Mouse (Mus musculus) intestine, embryonic 16.5 days (tissue): ENCODE results near the gene Nme4. TPM values are rescaled to one million over a fixed set of nuclear protein-coding genes. Genes with fewer than 3 reads are reported as not detected.

ENCODE experiments used
- ATAC-seq: fragments of 200-750 bp; cut with Nextera tagmentation; 2 replicates; pipeline ENCODE4 v1.8.0; 2017; ENCODE audit warnings: moderate TSS enrichment, moderate library complexity
- H3K27ac ChIP-seq: fragments of 300-500 bp; sonication (generic); 2 replicates; pipeline ENCODE4 v1.5.1; 2014; ENCODE audit warnings: mild to moderate bottlenecking, low read length
- H3K27me3 ChIP-seq: fragments of 300-500 bp; sonication (generic); replicated peaks from 2 replicates; pipeline ENCODE4 v1.6.1; 2014; ENCODE audit warnings: low read length, control low read depth, mixed read lengths; ENCODE audit not compliant: control insufficient read depth, insufficient read depth
- H3K36me3 ChIP-seq: fragments of 300-500 bp; sonication (generic); 2 replicates; pipeline ENCODE4 v1.6.1; 2014; ENCODE audit warnings: low read length, control low read depth; ENCODE audit not compliant: control insufficient read depth, insufficient read depth
- H3K4me1 ChIP-seq: fragments of 300-500 bp; sonication (generic); 2 replicates; pipeline ENCODE4 v1.6.1; 2014; ENCODE audit warnings: low read length, control low read depth, mixed read lengths; ENCODE audit not compliant: control insufficient read depth, insufficient read depth
- H3K4me2 ChIP-seq: fragments of 300-500 bp; sonication (generic); 2 replicates; pipeline ENCODE4 v1.6.1; 2014; ENCODE audit warnings: low read depth, low read length, control low read depth
- H3K4me3 ChIP-seq: fragments of 300-500 bp; sonication (generic); 2 replicates; pipeline ENCODE4 v1.5.1; 2014; ENCODE audit warnings: mild to moderate bottlenecking, low read length
- H3K9ac ChIP-seq: fragments of 300-500 bp; sonication (generic); 2 replicates; pipeline ENCODE4 v1.6.1; 2014; ENCODE audit warnings: low read depth, low read length
- H3K9me3 ChIP-seq: fragments of 300-500 bp; sonication (generic); 2 replicates; pipeline ENCODE4 v1.6.1; 2016; ENCODE audit warnings: low read length, control low read depth; ENCODE audit not compliant: control insufficient read depth
- WGBS: fragments of 180-500 bp; shearing (Covaris S2); extraction: QIAGEN DNeasy Blood & Tissue Kit; methylation state at CpG from one replicate; pipeline ENCODE4 v1.1.7; 2014; 5-methylcytosine and 5-hydroxymethylcytosine counted together
- polyA plus RNA-seq: library from polyadenylated mRNA; unstranded; fragments of >200 nt; fragmentation: Nextera tagmentation; extraction: Ambion mirVana; gene quantifications from 2 replicates; pipeline ENCODE4 v1.2.1, GENCODE M21; 2015

Nme4 gene
- polyA plus RNA-seq, 1 experiment from 2014 or later: 97.1 TPM

DNA sequence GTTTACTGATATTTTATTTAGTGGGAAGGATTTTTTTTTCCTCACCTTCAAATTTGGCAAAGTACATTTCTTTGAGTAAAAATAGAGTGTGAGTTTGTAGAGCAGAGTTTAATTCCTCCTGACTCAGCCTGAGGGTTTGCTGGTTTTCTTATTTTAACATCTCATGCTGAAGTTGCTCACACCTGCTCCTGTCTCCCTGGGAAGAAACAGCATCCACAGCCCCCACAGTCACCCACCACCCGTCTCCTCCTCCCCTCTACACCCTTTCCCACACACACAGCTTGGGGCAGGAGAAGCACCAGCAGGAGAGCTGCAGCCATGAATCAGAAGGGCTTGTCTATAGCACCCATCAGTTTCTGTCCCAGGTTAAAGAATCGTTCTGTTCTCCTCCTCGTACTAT is 20.2 kb downstream of the Nme4 start:
- Histone ChIP-seq H3K27me3 (no peaks in the 10 kb centered on the region), H3K36me3 (no peaks in the 10 kb centered on the region), H3K9me3 (no peaks in the 10 kb centered on the region), H3K4me1 (no peaks in the 10 kb centered on the region), H3K4me2 (no peak overlapping the region), H3K9ac (no peak overlapping the region), H3K4me3 (no peak overlapping the region), H3K27ac (no peak overlapping the region)
- ATAC-seq: no peak
- 69% methylated on average over 3 of the region's 3 CpGs for WGBS

DNA sequence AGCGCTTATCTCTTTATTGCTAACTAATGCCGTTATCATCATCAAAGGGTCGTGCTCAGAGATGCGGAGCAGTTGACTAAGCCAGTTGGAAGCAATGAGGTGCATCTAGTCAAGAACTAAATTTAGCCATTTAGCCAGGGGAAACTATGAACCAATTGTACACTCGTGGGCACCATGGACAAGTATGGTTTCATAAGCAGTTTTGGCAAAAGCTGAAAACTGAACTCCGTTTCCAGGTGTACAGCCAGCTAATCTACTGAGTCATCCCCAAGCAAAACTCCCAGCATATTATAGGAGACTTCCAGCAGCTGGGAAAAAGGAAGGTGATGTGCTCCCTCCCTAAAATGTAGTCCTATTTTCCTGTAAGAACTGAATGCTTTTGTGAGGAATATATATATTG is 25.3 kb downstream of the Nme4 start:
- Histone ChIP-seq H3K4me2 (peak overlapping the region; percentile 89), H3K9me3 (no peaks in the 10 kb centered on the region), H3K27me3 (no peaks in the 10 kb centered on the region), H3K9ac (no peak overlapping the region), H3K27ac (no peak overlapping the region), H3K4me3 (peak overlapping the region; percentile 84; the same call in 1 of the 2 replicates), H3K36me3 (no peaks in the 10 kb centered on the region), H3K4me1 (peaks cover 26% of the 10 kb centered on the region)
- no peak for ATAC-seq
- 32% methylated on average over 6 of the region's 6 CpGs for WGBS

GRCm38 (mm10) chr17:26068831-26069739 is 26.3 kb downstream of the Nme4 start, which contains the start of gene Rab11fip3:
Rab11fip3 (minus strand) TSS chr17:26069555.
- peak within 1 kb of the TSS; percentile 83 for H3K9ac ChIP-seq
- ATAC-seq: peak; percentile 96
- no peaks in the 10 kb centered on the region for H3K9me3 ChIP-seq
- H3K36me3 ChIP-seq: no peaks in the 10 kb centered on the region
- peak within 1 kb of the TSS; percentile 89 for H3K4me2 ChIP-seq
- no peaks in the 10 kb centered on the region for H3K27me3 ChIP-seq
- 0 out of 2 replicates have a peak within 1 kb of the TSS, but pooled peaks have one; percentile 38 for H3K27ac ChIP-seq
- peaks cover 26% of the 10 kb centered on the region for H3K4me1 ChIP-seq
- under 1% methylated on average over 93 of the region's 94 CpGs for WGBS
- peak within 1 kb of the TSS; percentile 84 for H3K4me3 ChIP-seq

DNA sequence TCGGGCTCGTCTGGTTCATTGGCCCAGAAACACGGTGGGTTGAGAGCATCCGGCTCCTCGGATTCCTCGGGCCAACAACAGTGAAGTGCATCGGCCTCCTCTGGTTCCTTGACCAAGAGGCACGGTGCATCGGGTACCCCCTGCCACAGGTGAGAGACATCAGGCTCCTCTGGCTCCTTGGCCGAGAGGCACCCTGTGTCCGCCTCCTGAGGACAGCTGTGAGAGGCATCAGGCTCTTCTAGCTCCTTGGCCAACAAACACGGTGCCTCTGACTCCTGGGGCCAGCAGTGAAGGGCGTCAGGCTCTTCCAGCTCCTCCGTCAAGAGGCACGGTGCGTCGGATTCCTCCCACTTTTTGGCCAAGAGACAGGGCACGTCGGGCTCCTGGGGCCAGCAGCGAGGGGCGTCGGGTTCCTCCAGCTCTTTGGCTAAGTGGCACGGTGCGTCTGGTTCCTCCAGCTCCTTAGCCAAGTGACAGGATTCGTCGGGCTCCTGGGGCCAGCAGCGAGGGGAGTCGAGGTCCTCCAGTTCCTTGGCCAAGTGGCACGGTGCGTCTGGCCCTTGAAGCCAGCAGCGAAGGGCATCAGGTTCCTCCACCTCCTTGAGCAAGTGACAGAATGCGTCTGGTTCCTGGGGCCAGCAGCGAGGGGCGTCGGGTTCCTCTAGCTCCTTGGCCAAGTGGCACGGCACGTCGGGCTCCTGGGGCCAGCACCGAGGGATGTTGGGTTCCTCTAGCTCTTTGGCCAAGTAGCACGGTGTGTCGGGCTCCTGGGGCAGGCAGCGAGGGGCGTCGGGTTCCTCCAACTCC is 27.2 kb downstream of the Nme4 start:
- H3K4me1 ChIP-seq: peaks cover 26% of the 10 kb centered on the region
- 0 out of 2 replicates have a peak, but pooled peaks have one; percentile 12 for ATAC-seq

GRCm38 (mm10) chr17:26066488-26067020 is 28.8 kb downstream of the Nme4 start:
- Histone ChIP-seq H3K27ac (no peak overlapping the region), H3K9ac (no peak overlapping the region), H3K9me3 (no peaks in the 10 kb centered on the region), H3K4me3 (0 out of 2 replicates have a peak overlapping the region, but pooled peaks have one; percentile 84), H3K4me2 (peak overlapping the region; percentile 89), H3K4me1 (peaks cover 26% of the 10 kb centered on the region), H3K36me3 (no peaks in the 10 kb centered on the region), H3K27me3 (no peaks in the 10 kb centered on the region)
- no peak for ATAC-seq
- WGBS: 92% methylated on average over 7 of the region's 7 CpGs

More for the DNA sequence above, 27.2 kb downstream of the Nme4 start:
- Histone ChIP-seq H3K9ac (peak overlapping the region; percentile 83), H3K4me3 (peak overlapping the region; percentile 84), H3K9me3 (no peaks in the 10 kb centered on the region), H3K36me3 (no peaks in the 10 kb centered on the region), H3K27ac (no peak overlapping the region), H3K4me2 (peak overlapping the region; percentile 89), H3K27me3 (no peaks in the 10 kb centered on the region)
- WGBS: 2% methylated on average over 44 of the region's 44 CpGs

DNA sequence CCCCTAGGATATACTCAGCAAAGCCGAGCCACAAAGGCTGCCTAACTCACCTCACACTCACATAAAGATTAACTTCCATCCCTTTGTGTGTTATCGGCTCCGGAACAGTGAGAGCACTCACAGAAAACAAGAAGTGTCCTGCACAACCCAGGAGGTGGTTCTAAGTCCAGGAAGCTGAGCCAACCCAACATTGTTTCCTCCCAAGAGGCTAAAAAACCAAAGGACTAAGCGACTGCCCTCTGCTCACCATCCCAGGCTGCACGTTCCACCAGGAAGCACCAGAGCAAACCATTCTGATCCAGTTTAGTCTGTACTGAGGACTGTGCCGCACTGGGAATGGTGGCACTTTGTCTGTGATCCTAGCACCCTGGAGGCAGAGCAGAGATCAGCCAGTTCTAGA is 30.5 kb downstream of the Nme4 start:
- 69% methylated on average over 6 of the region's 6 CpGs for WGBS
- H3K9ac ChIP-seq: no peak overlapping the region
- H3K27ac ChIP-seq: no peak overlapping the region
- peaks cover 26% of the 10 kb centered on the region for H3K4me1 ChIP-seq
- H3K36me3 ChIP-seq: no peaks in the 10 kb centered on the region
- H3K27me3 ChIP-seq: no peaks in the 10 kb centered on the region
- no peaks in the 10 kb centered on the region for H3K9me3 ChIP-seq
- no peak overlapping the region for H3K4me3 ChIP-seq
- no peak for ATAC-seq
- H3K4me2 ChIP-seq: no peak overlapping the region

- H3K27me3 ChIP-seq: no peaks in the 10 kb centered on the region
- no peak overlapping the region for H3K9ac ChIP-seq
- no peak overlapping the region for H3K4me2 ChIP-seq
- H3K4me1 ChIP-seq: no peaks in the 10 kb centered on the region
- ATAC-seq: no peak
- H3K27ac ChIP-seq: no peak overlapping the region
- no peak overlapping the region for H3K4me3 ChIP-seq
- WGBS: 68% methylated on average over 9 of the region's 9 CpGs
- no peaks in the 10 kb centered on the region for H3K9me3 ChIP-seq
- H3K36me3 ChIP-seq: no peaks in the 10 kb centered on the region
These were observed 37.4 kb downstream of the Nme4 start for GRCm38 (mm10) chr17:26057787-26058567.

GRCm38 (mm10) chr17:26057278-26057677 is 38.1 kb downstream of the Nme4 start:
- Histone ChIP-seq H3K36me3 (no peaks in the 10 kb centered on the region), H3K9me3 (no peaks in the 10 kb centered on the region), H3K4me1 (no peaks in the 10 kb centered on the region), H3K9ac (no peak overlapping the region), H3K4me3 (no peak overlapping the region), H3K27me3 (no peaks in the 10 kb centered on the region), H3K4me2 (no peak overlapping the region), H3K27ac (no peak overlapping the region)
- no peak for ATAC-seq
- WGBS: 89% methylated on average over 8 of the region's 8 CpGs
